Mouse (Mus musculus) forebrain, postnatal 0 days (tissue): ENCODE results near the gene Elk4. TPM values are rescaled to one million over a fixed set of nuclear protein-coding genes. Genes with fewer than 3 reads are reported as not detected.

Source experiments
- ATAC-seq: fragments of 200-750 bp; cut with Nextera tagmentation; 2 replicates; pipeline ENCODE4 v1.8.0; 2017; ENCODE audit warnings: mild to moderate bottlenecking, moderate library complexity
- DNase-seq: peaks from one replicate; pipeline ENCODE4 v3.0.0-alpha.2; 2015
- H3K27ac ChIP-seq: fragments of 300-500 bp; sonication (generic); 2 replicates; pipeline ENCODE4 v1.5.1; 2014; ENCODE audit warnings: low read depth, mild to moderate bottlenecking, antibody characterized with exemption, low read length, moderate library complexity, mixed read lengths
- H3K27me3 ChIP-seq: fragments of 300-500 bp; sonication (generic); 2 replicates; pipeline ENCODE4 v1.6.1; 2014; ENCODE audit warnings: mild to moderate bottlenecking, low read length, mixed read lengths; ENCODE audit not compliant: insufficient read depth
- H3K36me3 ChIP-seq: fragments of 300-500 bp; sonication (generic); 2 replicates; pipeline ENCODE4 v1.6.1; 2014; ENCODE audit warnings: mild to moderate bottlenecking, moderate library complexity; ENCODE audit not compliant: insufficient read depth
- H3K4me1 ChIP-seq: fragments of 300-500 bp; sonication (generic); 2 replicates; pipeline ENCODE4 v1.6.1; 2014; ENCODE audit warnings: antibody characterized with exemption; ENCODE audit not compliant: insufficient read depth
- H3K4me2 ChIP-seq: fragments of 300-500 bp; sonication (generic); 2 replicates; pipeline ENCODE4 v1.6.1; 2014; ENCODE audit warnings: low read depth, mild to moderate bottlenecking, moderate library complexity
- H3K4me3 ChIP-seq: fragments of 300-500 bp; sonication (generic); 2 replicates; pipeline ENCODE4 v1.5.1; 2014; ENCODE audit warnings: low read depth, low read length, mixed read lengths
- H3K9ac ChIP-seq: fragments of 300-500 bp; sonication (generic); 2 replicates; pipeline ENCODE4 v1.6.1; 2014; ENCODE audit warnings: mild to moderate bottlenecking
- H3K9me3 ChIP-seq: fragments of 300-500 bp; sonication (generic); 2 replicates; pipeline ENCODE4 v1.6.1; 2016; ENCODE audit warnings: low read length
- CTCF ChIP-seq: sonication (generic); IDR thresholded peaks from 2 replicates; pipeline ENCODE4 v1.5.1; 2016; ENCODE audit warnings: antibody characterized with exemption, control low read depth, low read depth
- WGBS: fragments of 180-500 bp; shearing (Covaris S2); extraction: QIAGEN DNeasy Blood & Tissue Kit; methylation state at CpG from one replicate; pipeline ENCODE4 v1.1.7; 2014; 5-methylcytosine and 5-hydroxymethylcytosine counted together
- polyA plus RNA-seq: library from polyadenylated mRNA; unstranded; fragments of >200 nt; fragmentation: Nextera tagmentation; extraction: Ambion mirVana; gene quantifications from 2 replicates; pipeline ENCODE4 v1.2.1, GENCODE M21; 2015
- total RNA-seq: library from RNA; depleted of rRNA; stranded (reverse); fragments of >200 nt; gene quantifications from 2 replicates; pipeline ENCODE4 v1.2.3, GENCODE M21; 2014

Elk4 gene
- total and polyA plus RNA-seq, 2 experiments from 2014 or later: 8.2 to 25.5 TPM

DNA sequence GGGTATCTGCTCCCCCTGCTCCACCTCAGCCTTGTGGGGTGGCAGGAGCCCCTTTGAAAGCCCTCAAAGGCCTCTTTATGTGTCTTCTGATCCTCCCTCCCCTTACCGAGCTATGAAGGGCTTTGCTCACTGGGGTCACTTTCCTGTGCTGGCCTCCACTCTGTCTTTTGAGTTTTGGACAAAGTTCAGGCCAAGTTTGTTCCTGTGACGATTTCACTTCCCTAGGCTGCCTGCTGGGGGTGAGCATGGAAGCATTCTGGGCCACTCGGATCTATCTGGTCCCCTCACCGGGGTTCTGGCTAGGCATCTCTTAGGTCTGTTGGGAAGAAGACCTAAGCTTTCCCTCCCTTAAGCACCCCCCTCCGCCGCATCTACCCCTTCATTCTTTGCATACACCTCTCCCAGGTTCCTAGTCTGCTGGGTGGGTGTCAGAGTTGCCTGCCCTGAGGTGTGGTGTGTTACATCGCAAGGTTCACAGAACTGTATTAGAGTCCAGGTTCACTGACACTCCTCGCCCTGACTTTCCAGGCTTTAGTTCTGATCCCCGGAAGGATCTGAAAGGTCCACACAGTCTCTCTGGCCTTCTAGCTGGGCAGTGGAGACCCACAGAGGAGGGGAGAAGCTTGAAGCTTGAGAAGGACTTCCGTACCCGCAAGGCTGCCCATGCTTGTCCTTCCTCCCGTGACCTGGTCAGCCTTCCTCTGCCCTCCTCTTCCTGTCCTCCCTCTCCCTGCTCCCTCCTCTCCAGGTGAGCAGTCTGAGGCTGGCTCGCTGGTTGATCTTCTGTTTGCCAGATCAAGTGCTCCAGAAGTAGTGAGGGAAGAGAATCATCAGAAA lies 34.7 kb upstream of the Elk4 start:
- ATAC-seq (no peak), DNase-seq (no peak)
- Histone ChIP-seq H3K9ac (no peak overlapping the region), H3K4me2 (no peak overlapping the region), H3K27ac (no peak overlapping the region), H3K36me3 (no peaks in the 10 kb centered on the region), H3K9me3 (no peaks in the 10 kb centered on the region), H3K4me1 (no peaks in the 10 kb centered on the region), H3K4me3 (no peak overlapping the region), H3K27me3 (no peaks in the 10 kb centered on the region)
- TF ChIP-seq CTCF: no peak
- 34% methylated on average over 13 of the region's 13 CpGs for WGBS

GRCm38 (mm10) chr1:131973991-131974390 lies 33.4 kb upstream of the Elk4 start:
- Histone ChIP-seq H3K4me2 (no peak overlapping the region), H3K9ac (no peak overlapping the region), H3K9me3 (no peaks in the 10 kb centered on the region), H3K4me3 (no peak overlapping the region), H3K36me3 (no peaks in the 10 kb centered on the region), H3K27ac (no peak overlapping the region), H3K4me1 (no peaks in the 10 kb centered on the region), H3K27me3 (no peaks in the 10 kb centered on the region)
- no peak for TF ChIP-seq CTCF
- ATAC-seq (no peak), DNase-seq (no peak)
- WGBS: 86% methylated on average over 6 of the region's 6 CpGs

- WGBS: 94% methylated on average over 5 of the region's 5 CpGs
- no peak overlapping the region for H3K27ac ChIP-seq
- no peaks in the 10 kb centered on the region for H3K9me3 ChIP-seq
- no peaks in the 10 kb centered on the region for H3K4me1 ChIP-seq
- H3K4me2 ChIP-seq: no peak overlapping the region
- no peak overlapping the region for H3K9ac ChIP-seq
- DNase-seq (no peak), ATAC-seq (no peak)
- no peak for TF ChIP-seq CTCF
- no peak overlapping the region for H3K4me3 ChIP-seq
- no peaks in the 10 kb centered on the region for H3K27me3 ChIP-seq
- no peaks in the 10 kb centered on the region for H3K36me3 ChIP-seq
Measured at GRCm38 (mm10) chr1:131976886-131977285, 30.5 kb upstream of the Elk4 start.

DNA sequence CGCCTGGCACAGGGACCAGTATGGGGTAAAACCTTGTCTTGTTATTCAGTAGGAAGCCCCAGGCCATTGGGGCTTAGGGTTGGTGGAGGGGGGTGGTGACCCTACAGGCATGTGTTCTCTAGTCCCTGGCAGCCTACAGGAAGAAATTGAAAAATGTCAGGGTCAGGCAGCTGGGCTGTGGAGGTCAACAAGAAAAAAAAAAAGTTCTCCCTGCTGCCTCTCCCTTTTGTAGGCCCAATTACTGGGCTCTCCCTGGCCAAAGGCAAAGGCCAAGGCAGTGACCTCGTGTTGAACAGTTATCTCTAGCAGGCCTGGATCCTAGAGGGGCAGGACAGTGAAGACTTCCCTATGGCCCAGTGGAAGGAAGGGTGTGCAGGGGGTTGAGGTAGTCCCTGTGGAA lies 26.9 kb upstream of the Elk4 start:
- H3K4me3 ChIP-seq: no peak overlapping the region
- WGBS: 34% methylated on average over 2 of the region's 2 CpGs
- no peak for DNase-seq
- no peak for ATAC-seq
- no peak overlapping the region for H3K4me2 ChIP-seq
- no peaks in the 10 kb centered on the region for H3K27me3 ChIP-seq
- no peak overlapping the region for H3K27ac ChIP-seq
- no peak overlapping the region for H3K9ac ChIP-seq
- H3K9me3 ChIP-seq: no peaks in the 10 kb centered on the region
- H3K36me3 ChIP-seq: no peaks in the 10 kb centered on the region
- no peaks in the 10 kb centered on the region for H3K4me1 ChIP-seq
- no peak for TF ChIP-seq CTCF

DNA sequence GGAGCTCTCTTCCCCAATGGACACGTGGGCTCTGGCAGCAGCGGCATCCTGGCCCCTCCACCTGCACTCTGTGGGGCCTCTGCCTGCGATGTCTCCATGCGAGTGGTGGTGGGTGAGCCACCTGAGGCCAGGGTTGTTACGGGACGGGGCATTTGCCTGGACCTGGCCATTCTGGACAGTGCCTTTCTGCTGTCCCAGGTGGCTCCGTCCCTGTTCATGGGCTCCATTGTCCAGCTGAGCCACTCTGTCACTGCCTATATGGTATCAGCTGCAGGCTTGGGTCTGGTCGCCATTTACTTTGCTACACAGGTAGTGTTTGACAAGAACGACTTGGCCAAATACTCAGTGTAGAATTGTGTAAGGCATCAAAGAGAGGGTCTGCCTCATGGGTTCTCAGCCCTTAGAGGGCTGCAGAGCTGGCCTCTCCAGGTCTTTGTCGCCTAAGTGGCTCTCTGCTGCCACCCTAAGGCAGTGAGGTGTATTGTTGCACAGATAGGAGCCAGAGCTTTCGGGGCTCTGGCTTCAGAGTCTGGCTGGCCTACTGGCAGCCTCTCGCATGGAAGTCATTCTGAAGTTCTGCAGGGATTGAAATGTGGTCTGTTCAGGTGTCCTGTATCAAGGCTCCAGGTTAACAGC lies 25.9 kb upstream of the Elk4 start:
- Histone ChIP-seq H3K9me3 (no peaks in the 10 kb centered on the region), H3K27me3 (no peaks in the 10 kb centered on the region), H3K4me3 (no peak overlapping the region), H3K27ac (no peak overlapping the region), H3K36me3 (no peaks in the 10 kb centered on the region), H3K9ac (no peak overlapping the region), H3K4me1 (no peaks in the 10 kb centered on the region), H3K4me2 (no peak overlapping the region)
- DNase-seq (peak; percentile 81), ATAC-seq (peak; percentile 77)
- 50% methylated on average over 12 of the region's 12 CpGs for WGBS
- TF ChIP-seq CTCF: peak; percentile 83

- WGBS: 24% methylated on average over 5 of the region's 5 CpGs
- TF ChIP-seq CTCF: peak; percentile 98
- peak; percentile 78 for ATAC-seq
Measured at GRCm38 (mm10) chr1:131982907-131983306, 24.5 kb upstream of the Elk4 start.

GRCm38 (mm10) chr1:131983806-131984205 lies 23.6 kb upstream of the Elk4 start:
- Histone ChIP-seq H3K27me3 (no peaks in the 10 kb centered on the region), H3K9me3 (no peaks in the 10 kb centered on the region), H3K4me2 (no peak overlapping the region), H3K4me3 (no peak overlapping the region), H3K27ac (no peak overlapping the region), H3K4me1 (no peaks in the 10 kb centered on the region), H3K36me3 (no peaks in the 10 kb centered on the region), H3K9ac (no peak overlapping the region)
- WGBS: 62% methylated on average over 2 of the region's 2 CpGs
- DNase-seq (no peak), ATAC-seq (no peak)
- TF ChIP-seq CTCF: no peak

More at GRCm38 (mm10) chr1:131982907-131983306, 24.5 kb upstream of the Elk4 start:
- Histone ChIP-seq H3K4me3 (no peak overlapping the region), H3K27me3 (no peaks in the 10 kb centered on the region), H3K36me3 (no peaks in the 10 kb centered on the region), H3K27ac (no peak overlapping the region), H3K9ac (no peak overlapping the region), H3K9me3 (no peaks in the 10 kb centered on the region), H3K4me2 (no peak overlapping the region), H3K4me1 (no peaks in the 10 kb centered on the region)
- DNase-seq: peak; percentile 84
